Mouse (Mus musculus) myocyte (in vitro differentiated cells): Measurements from ENCODE around the gene Cacna1d.

Experiments used
- E2F4 ChIP-seq: IDR thresholded peaks from one replicate; pipeline ENCODE4 v1.6.1; 2011; ENCODE audit warnings: mild to moderate bottlenecking, control low read depth, moderate library complexity; ENCODE audit not compliant: insufficient read depth
- POLR2A ChIP-seq: IDR thresholded peaks from one replicate; pipeline ENCODE4 v1.6.1; 2011; ENCODE audit warnings: low read depth, mild to moderate bottlenecking, control low read depth, moderate library complexity; ENCODE audit not compliant: insufficient read length
- TCF3 ChIP-seq: IDR thresholded peaks from one replicate; pipeline ENCODE4 v1.6.1; 2011; ENCODE audit warnings: low read depth, control low read depth; ENCODE audit not compliant: insufficient read length

DNA sequence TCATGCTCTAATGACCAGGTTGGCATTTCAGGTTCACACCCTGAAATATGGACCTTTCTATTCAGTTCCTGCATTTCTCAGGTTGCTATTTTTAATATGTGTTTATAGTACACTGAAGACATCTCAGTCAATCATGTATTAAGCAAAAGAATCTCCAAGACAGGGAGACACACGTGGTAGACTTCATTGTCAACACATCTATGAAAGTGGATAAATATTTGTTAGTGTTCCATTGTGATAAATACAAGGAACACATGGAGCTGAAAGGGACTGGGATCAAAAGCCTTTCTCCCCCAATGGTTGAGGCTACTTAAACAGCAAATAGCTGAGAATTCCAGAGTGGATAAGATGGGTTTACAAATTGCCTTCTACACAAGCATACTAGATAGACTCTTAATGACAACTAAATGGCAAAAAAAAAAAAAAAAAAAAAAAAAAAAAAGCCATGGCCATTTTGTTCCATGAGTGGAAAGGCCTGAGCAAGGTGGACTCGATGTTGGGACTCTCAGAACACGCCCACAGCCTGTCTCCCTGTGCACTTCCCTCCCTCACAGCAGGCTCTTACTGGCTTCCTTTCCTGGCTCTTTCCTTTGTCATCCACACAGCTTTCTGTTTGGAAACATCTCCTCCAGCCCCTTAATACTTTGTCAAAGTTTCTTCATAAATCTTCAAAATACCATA lies 127.6 kb downstream of the Cacna1d start:
- TF ChIP-seq E2F4 (no peak), POLR2A (no peak), TCF3 (no peak)
